ENCODE assay signal across 14 mouse cellular contexts in the genomic region with DNA sequence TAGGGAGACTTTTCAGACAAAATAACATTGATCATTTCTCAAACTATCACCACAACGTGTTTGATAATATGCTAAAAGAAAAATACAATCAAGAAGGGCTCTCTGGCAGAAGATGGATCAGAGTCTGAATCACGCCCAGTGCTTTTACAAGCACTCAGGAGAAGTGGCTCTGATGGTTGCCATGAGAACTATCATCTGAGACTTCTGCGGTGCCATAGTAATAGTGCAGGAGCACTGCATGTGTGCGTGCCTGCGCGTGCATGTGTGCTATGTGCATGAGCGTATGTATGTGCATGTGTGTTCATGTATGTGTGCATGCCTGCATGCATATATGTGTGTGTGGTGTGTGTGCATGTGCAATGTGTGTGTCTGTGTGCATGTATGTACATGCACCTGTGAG. TPM values are rescaled to one million over a fixed set of nuclear protein-coding genes. Genes with fewer than 3 reads are reported as not detected.
DNase-seq lines count a peak whose midpoint lies in the region; ATAC-seq lines count a peak whose summit lies in the region.
"Had no signal": no experiment of that assay in that cellular context is flagged by ENCODE, and none has a peak within 500 bp of the region (broad histone marks: within the 10 kb centered on the region; RNA-seq: fewer than 3 reads in every experiment).

No protein-coding gene starts in this region.

- ATAC-seq in forebrain, embryonic 14.5 days: no peak
- ATAC-seq in heart, embryonic 14.5 days (ENCODE audit: insufficient number of reproducible peaks, insufficient read depth, low FRiP score, low read depth): no peak

- H3K27me3 ChIP-seq in forebrain, embryonic 14.5 days (replicated peaks; ENCODE audit: control insufficient read depth, insufficient read depth, low read length): no peaks in the 10 kb centered on the region
- no peaks in the 10 kb centered on the region for H3K27me3 ChIP-seq in forebrain, embryonic 10.5 days (ENCODE audit: poor library complexity, severe bottlenecking)
- H3K27me3 ChIP-seq in heart, embryonic 14.5 days (ENCODE audit: control insufficient read depth, insufficient read depth, low read length): 0 out of 2 replicates have a peak, but pooled peaks cover 3% of the 10 kb centered on the region

- H3K9me3 ChIP-seq in forebrain, embryonic 14.5 days (replicated peaks; ENCODE audit: control insufficient read depth, low read length): no peaks in the 10 kb centered on the region
- no peaks in the 10 kb centered on the region; the same call in 1 of the 2 replicates for H3K9me3 ChIP-seq in forebrain, embryonic 10.5 days
- no peaks in the 10 kb centered on the region for H3K9me3 ChIP-seq in heart, embryonic 14.5 days (ENCODE audit: control insufficient read depth, low read length)

- H3K27ac ChIP-seq in forebrain, embryonic 14.5 days (ENCODE audit: low read depth, low read length): no peak overlapping the region
- H3K27ac ChIP-seq in forebrain, embryonic 10.5 days: no peak overlapping the region
- no peak overlapping the region for H3K27ac ChIP-seq in heart, embryonic 14.5 days (replicated peaks in 1 of 2; ENCODE audit: control insufficient read depth in 1 of 2, insufficient read depth in 1 of 2, low read depth in 2 of 2, low read length in 2 of 2)

- intact Hi-C loops in left cerebral cortex, postnatal 25 days (cut with DNase I): loop anchor here (5.0 kb wide), 2 partner anchors 33 to 68 kb away; no protein-coding TSS in a partner anchor

- H3K36me3 ChIP-seq in forebrain, embryonic 14.5 days (ENCODE audit: control insufficient read depth, insufficient read depth, low read length): no peaks in the 10 kb centered on the region
- H3K36me3 ChIP-seq in forebrain, embryonic 10.5 days (replicated peaks): no peaks in the 10 kb centered on the region
- H3K36me3 ChIP-seq in heart, embryonic 14.5 days (ENCODE audit: control insufficient read depth, insufficient read depth, low read length): no peaks in the 10 kb centered on the region

- peak; percentile 25 for DNase-seq in forebrain, embryonic 14.5 days (ENCODE audit: low spot score)
- no peak for DNase-seq in forebrain, embryonic 10.5 days (ENCODE audit: extremely low spot score, low spot score)
- DNase-seq in heart, adult 18-20 months: no peak
- DNase-seq in left cerebral cortex, postnatal 25 days (ENCODE audit: low spot score in 2 of 2): peak; percentile 37 to 47
- DNase-seq in left cerebral cortex, adult 11 months (ENCODE audit: low spot score): no peak
- DNase-seq in right cerebral cortex, adult 2 months (ENCODE audit: low spot score in 2 of 2): peak; percentile 31 to 44
- DNase-seq in right cerebral cortex, postnatal 14 days: no peak
- DNase-seq: adrenal gland, postnatal 36 days; cerebellum, postnatal 10 days; embryo, embryonic 11 days; kidney, adult 11 months; kidney, postnatal 25 days; right cerebral cortex, postnatal 4 days had no signal

- 88% methylated on average over 7 of the region's 7 CpGs for WGBS in forebrain, embryonic 14.5 days
- 88% methylated on average over 7 of the region's 7 CpGs for WGBS in forebrain, embryonic 10.5 days
- WGBS in heart, embryonic 14.5 days: 46% methylated on average over 7 of the region's 7 CpGs

- H3K4me2 ChIP-seq in forebrain, embryonic 14.5 days (ENCODE audit: low read length): no peak overlapping the region
- peak overlapping the region; percentile 65 for H3K4me2 ChIP-seq in heart, embryonic 14.5 days (ENCODE audit: low read length)

- H3K9ac ChIP-seq in forebrain, embryonic 14.5 days (ENCODE audit: low read length): no peak overlapping the region
- no peak overlapping the region for H3K9ac ChIP-seq in heart, embryonic 14.5 days (ENCODE audit: low read length)

- peaks cover 6% of the 10 kb centered on the region; the same call in 1 of the 2 replicates for H3K4me1 ChIP-seq in forebrain, embryonic 14.5 days (ENCODE audit: control insufficient read depth, insufficient read depth, low read length)
- H3K4me1 ChIP-seq in forebrain, embryonic 10.5 days: peaks cover 26% of the 10 kb centered on the region
- H3K4me1 ChIP-seq in heart, embryonic 14.5 days (ENCODE audit: control insufficient read depth in 2 of 2, insufficient read depth in 2 of 2, low read length in 2 of 2): peaks cover 3 to 9% of the 10 kb centered on the region in 2 experiments; a peak in 3 of 4 replicates

- no peak overlapping the region for H3K4me3 ChIP-seq in forebrain, embryonic 14.5 days (ENCODE audit: low read depth, low read length)
- H3K4me3 ChIP-seq in forebrain, embryonic 10.5 days: no peak overlapping the region
- H3K4me3 ChIP-seq in heart, embryonic 14.5 days (ENCODE audit: control insufficient read depth in 1 of 2, insufficient read depth in 1 of 2, low read depth in 1 of 2, low read length in 2 of 2): 0 out of 4 replicates have a peak overlapping the region, but pooled peaks of 1 of the 2 experiments have one; percentile 27

RNA-seq across cellular contexts. Expression of a gene that starts 43.8 kb away (rescaled TPM):
- 156 and 168 TPM in 2 replicates for polyA plus RNA-seq in forebrain, embryonic 14.5 days (2014; fragmentation: Nextera tagmentation; extraction: Ambion mirVana)
- 161 TPM in 2 replicates for polyA plus RNA-seq in forebrain, embryonic 10.5 days (2016; fragmentation: Nextera tagmentation; extraction: Ambion mirVana)
- polyA plus RNA-seq in heart, embryonic 14.5 days (2014; fragmentation: Nextera tagmentation; extraction: Ambion mirVana): 115 and 127 TPM in 2 replicates
- 10 to 100 TPM; 69.7 to 80.5 TPM for total RNA-seq in heart, adult 18-20 months (2021)
- total RNA-seq in left cerebral cortex, postnatal 25 days (2021): 10 to 100 TPM; 38.0 to 42.0 TPM

Comparison
In these comparisons a context has a peak if more than half of its experiments do, and no peak if none do; other contexts are left out.
1. DNase-seq: peak in forebrain, embryonic 14.5 days (single experiment), left cerebral cortex, postnatal 25 days (2 of 2) and right cerebral cortex, adult 2 months (2 of 2); none in forebrain, embryonic 10.5 days (single experiment), heart, adult 18-20 months (0 of 2), left cerebral cortex, adult 11 months (single experiment) and right cerebral cortex, postnatal 14 days (single experiment).